In genomic region chr13:113917376-113917775, GRCm38 (mm10) we compare ENCODE assay signal across 13 mouse cellular contexts.
DNase-seq lines count a peak whose midpoint lies in the region; ATAC-seq lines count a peak whose summit lies in the region.
"Had no signal": no experiment of that assay in that cellular context is flagged by ENCODE, and none has a peak within 500 bp of the region (broad histone marks: within the 10 kb centered on the region; RNA-seq: fewer than 3 reads in every experiment).

No protein-coding gene starts in this region.

- ATAC-seq in forebrain, embryonic 16.5 days, result peak; percentile 34
- ATAC-seq in neural tube, embryonic 14.5 days (ENCODE audit: low read depth), result peak; percentile 16; the same call in 1 of the 2 replicates
- no peak for ATAC-seq in kidney, embryonic 16.5 days (ENCODE audit: low FRiP score, low TSS enrichment)

- peak overlapping the region; percentile 20; the same call in 1 of the 2 replicates for H3K9ac ChIP-seq in forebrain, embryonic 16.5 days (replicated peaks; ENCODE audit: low read depth, low read length)
- H3K9ac ChIP-seq in neural tube, embryonic 14.5 days (replicated peaks; ENCODE audit: low read depth, low read length), result peak overlapping the region; percentile 34; the same call in 1 of the 2 replicates
- no peak overlapping the region for H3K9ac ChIP-seq in kidney, embryonic 16.5 days (replicated peaks; ENCODE audit: low read length)
- H3K9ac ChIP-seq: limb, embryonic 12.5 days had no signal

- H3K36me3 ChIP-seq in forebrain, embryonic 16.5 days (ENCODE audit: control insufficient read depth, insufficient read depth), result no peaks in the 10 kb centered on the region
- H3K36me3 ChIP-seq in midbrain, embryonic 10.5 days, result no peaks in the 10 kb centered on the region
- no peaks in the 10 kb centered on the region for H3K36me3 ChIP-seq in neural tube, embryonic 14.5 days (ENCODE audit: control insufficient read depth, insufficient read depth, low read length)
- H3K36me3 ChIP-seq in kidney, embryonic 16.5 days (ENCODE audit: insufficient read depth, low read length), result no peaks in the 10 kb centered on the region

- no peaks in the 10 kb centered on the region for H3K9me3 ChIP-seq in forebrain, embryonic 16.5 days (ENCODE audit: control insufficient read depth, low read length)
- H3K9me3 ChIP-seq in midbrain, embryonic 10.5 days (replicated peaks), result no peaks in the 10 kb centered on the region
- H3K9me3 ChIP-seq in neural tube, embryonic 14.5 days (ENCODE audit: control insufficient read depth, low read length), result no peaks in the 10 kb centered on the region
- H3K9me3 ChIP-seq in kidney, embryonic 16.5 days (ENCODE audit: low read length), result no peaks in the 10 kb centered on the region
- H3K9me3 ChIP-seq: limb, embryonic 12.5 days had no signal

- peak; percentile 25 for DNase-seq in left cerebral cortex, postnatal 4 days
- no peak for DNase-seq in left cerebral cortex, postnatal 14 days (ENCODE audit: low spot score in 2 of 2)
- no peak for DNase-seq in midbrain, embryonic 10.5 days (ENCODE audit: low spot score)
- no peak for DNase-seq in embryo, embryonic 10 days (ENCODE audit: low spot score)
- DNase-seq in gastrocnemius, adult 18-20 months (ENCODE audit: low spot score), result no peak
- DNase-seq: adrenal gland, adult 2 months; kidney, postnatal 14 days; layer of hippocampus, postnatal 36 days; thymus, postnatal 36 days had no signal

- 13% methylated on average over 6 of the region's 6 CpGs for WGBS in forebrain, embryonic 16.5 days
- WGBS in midbrain, embryonic 10.5 days, result 63% methylated on average over 6 of the region's 6 CpGs
- 38% methylated on average over 6 of the region's 6 CpGs for WGBS in neural tube, embryonic 14.5 days
- WGBS in kidney, embryonic 16.5 days, result 90% methylated on average over 6 of the region's 6 CpGs

- H3K27me3 ChIP-seq in forebrain, embryonic 16.5 days (replicated peaks; ENCODE audit: control insufficient read depth, insufficient read depth, low read length), result no peaks in the 10 kb centered on the region
- peaks cover 10% of the 10 kb centered on the region; the same call in 1 of the 2 replicates for H3K27me3 ChIP-seq in midbrain, embryonic 10.5 days (ENCODE audit: low read depth, poor library complexity, severe bottlenecking)
- H3K27me3 ChIP-seq in neural tube, embryonic 14.5 days (ENCODE audit: control insufficient read depth, insufficient read depth, low read length), result no peaks in the 10 kb centered on the region
- no peaks in the 10 kb centered on the region for H3K27me3 ChIP-seq in kidney, embryonic 16.5 days (ENCODE audit: insufficient read depth, low read length)
- H3K27me3 ChIP-seq: limb, embryonic 12.5 days had no signal

- peak overlapping the region; percentile 42 for H3K27ac ChIP-seq in forebrain, embryonic 16.5 days (ENCODE audit: low read length)
- peak overlapping the region; percentile 91 for H3K27ac ChIP-seq in midbrain, embryonic 10.5 days (replicated peaks)
- peak overlapping the region; percentile 64 for H3K27ac ChIP-seq in neural tube, embryonic 14.5 days (ENCODE audit: low read depth, low read length)
- no peak overlapping the region for H3K27ac ChIP-seq in kidney, embryonic 16.5 days (ENCODE audit: low read length)
- H3K27ac ChIP-seq: limb, embryonic 12.5 days had no signal

- peak overlapping the region; percentile 10; the same call in 1 of the 2 replicates for H3K4me3 ChIP-seq in forebrain, embryonic 16.5 days (replicated peaks; ENCODE audit: low read length)
- peak overlapping the region; percentile 33; the same call in 1 of the 2 replicates for H3K4me3 ChIP-seq in midbrain, embryonic 10.5 days
- no peak overlapping the region for H3K4me3 ChIP-seq in neural tube, embryonic 14.5 days (ENCODE audit: low read depth, low read length)
- no peak overlapping the region for H3K4me3 ChIP-seq in kidney, embryonic 16.5 days (ENCODE audit: low read length)
- H3K4me3 ChIP-seq: limb, embryonic 12.5 days had no signal

- H3K4me2 ChIP-seq in forebrain, embryonic 16.5 days (ENCODE audit: low read length), result peak overlapping the region; percentile 44
- H3K4me2 ChIP-seq in neural tube, embryonic 14.5 days (ENCODE audit: low read depth, low read length), result peak overlapping the region; percentile 36
- no peak overlapping the region for H3K4me2 ChIP-seq in kidney, embryonic 16.5 days (replicated peaks; ENCODE audit: low read depth, low read length)
- H3K4me2 ChIP-seq: limb, embryonic 12.5 days had no signal

- H3K4me1 ChIP-seq in forebrain, embryonic 16.5 days (replicated peaks; ENCODE audit: control insufficient read depth, insufficient read depth, low read length), result peaks cover 25% of the 10 kb centered on the region
- peaks cover 63% of the 10 kb centered on the region for H3K4me1 ChIP-seq in midbrain, embryonic 10.5 days
- H3K4me1 ChIP-seq in neural tube, embryonic 14.5 days (ENCODE audit: control insufficient read depth, insufficient read depth, low read length), result peaks cover 15% of the 10 kb centered on the region; the same call in 1 of the 2 replicates
- 0 out of 2 replicates have a peak, but pooled peaks cover 3% of the 10 kb centered on the region for H3K4me1 ChIP-seq in kidney, embryonic 16.5 days (ENCODE audit: insufficient read depth, low read length)

- intact Hi-C loops in left cerebral cortex, postnatal 4 days (cut with DNase I), result no loop called here
- intact Hi-C loops in left cerebral cortex, postnatal 14 days (cut with DNase I), result no loop called here

Comparison
In these comparisons a context has a peak if more than half of its experiments do, and no peak if none do; other contexts are left out.
1. H3K4me3 ChIP-seq: peak in forebrain, embryonic 16.5 days (single experiment) and midbrain, embryonic 10.5 days (single experiment); none in neural tube, embryonic 14.5 days (single experiment) and kidney, embryonic 16.5 days (single experiment).